Mouse (Mus musculus) midbrain, embryonic 12.5 days (tissue): ENCODE measurements around the gene Wfdc2. TPM values are rescaled to one million over a fixed set of nuclear protein-coding genes. Genes with fewer than 3 reads are reported as not detected.
A peak's percentile ranks its signal among the peaks of the same experiment; 100 is the strongest.
"Not testable (repeated sequence)": the region's sequence is repeated elsewhere in the genome, so short reads cannot be mapped to it uniquely, and the experiment has no call there.

Experiments
- ATAC-seq: fragments of 200-750 bp; cut with Nextera tagmentation; 2 replicates; pipeline ENCODE4 v1.8.0; 2017; ENCODE audit warnings: low read depth, moderate TSS enrichment, moderate library complexity; ENCODE audit not compliant: low FRiP score
- H3K27ac ChIP-seq: fragments of 300-500 bp; sonication (generic); replicated peaks from 2 replicates; pipeline ENCODE4 v1.5.1; 2016; ENCODE audit warnings: mild to moderate bottlenecking
- H3K27me3 ChIP-seq: fragments of 300-500 bp; sonication (generic); 2 replicates; pipeline ENCODE4 v1.6.1; 2016; ENCODE audit warnings: mild to moderate bottlenecking
- H3K36me3 ChIP-seq: fragments of 300-500 bp; sonication (generic); 2 replicates; pipeline ENCODE4 v1.6.1; 2016
- H3K4me1 ChIP-seq: fragments of 300-500 bp; sonication (generic); 2 replicates; pipeline ENCODE4 v1.6.1; 2016
- H3K4me2 ChIP-seq: fragments of 300-500 bp; sonication (generic); replicated peaks from 2 replicates; pipeline ENCODE4 v1.6.1; 2016; ENCODE audit warnings: mild to moderate bottlenecking, moderate library complexity
- H3K4me3 ChIP-seq: fragments of 300-500 bp; sonication (generic); 2 replicates; pipeline ENCODE4 v1.5.1; 2016; ENCODE audit warnings: mild to moderate bottlenecking
- H3K9ac ChIP-seq: fragments of 300-500 bp; sonication (generic); replicated peaks from 2 replicates; pipeline ENCODE4 v1.6.1; 2016; ENCODE audit warnings: mild to moderate bottlenecking, moderate library complexity
- H3K9me3 ChIP-seq: fragments of 300-500 bp; sonication (generic); 2 replicates; pipeline ENCODE4 v1.6.1; 2016; ENCODE audit warnings: mild to moderate bottlenecking
- WGBS: fragments of 180-500 bp; shearing (Covaris S2); methylation state at CpG from one replicate; pipeline ENCODE4 v1.1.7; 2016; 5-methylcytosine and 5-hydroxymethylcytosine counted together
- polyA plus RNA-seq: library from polyadenylated mRNA; unstranded; fragments of >200 nt; fragmentation: Nextera tagmentation; extraction: Ambion mirVana; gene quantifications from 2 replicates; pipeline ENCODE4 v1.2.1, GENCODE M21; 2016

Gene Wfdc2
- polyA plus RNA-seq, 1 experiment from 2014 or later: 15.3 TPM

DNA sequence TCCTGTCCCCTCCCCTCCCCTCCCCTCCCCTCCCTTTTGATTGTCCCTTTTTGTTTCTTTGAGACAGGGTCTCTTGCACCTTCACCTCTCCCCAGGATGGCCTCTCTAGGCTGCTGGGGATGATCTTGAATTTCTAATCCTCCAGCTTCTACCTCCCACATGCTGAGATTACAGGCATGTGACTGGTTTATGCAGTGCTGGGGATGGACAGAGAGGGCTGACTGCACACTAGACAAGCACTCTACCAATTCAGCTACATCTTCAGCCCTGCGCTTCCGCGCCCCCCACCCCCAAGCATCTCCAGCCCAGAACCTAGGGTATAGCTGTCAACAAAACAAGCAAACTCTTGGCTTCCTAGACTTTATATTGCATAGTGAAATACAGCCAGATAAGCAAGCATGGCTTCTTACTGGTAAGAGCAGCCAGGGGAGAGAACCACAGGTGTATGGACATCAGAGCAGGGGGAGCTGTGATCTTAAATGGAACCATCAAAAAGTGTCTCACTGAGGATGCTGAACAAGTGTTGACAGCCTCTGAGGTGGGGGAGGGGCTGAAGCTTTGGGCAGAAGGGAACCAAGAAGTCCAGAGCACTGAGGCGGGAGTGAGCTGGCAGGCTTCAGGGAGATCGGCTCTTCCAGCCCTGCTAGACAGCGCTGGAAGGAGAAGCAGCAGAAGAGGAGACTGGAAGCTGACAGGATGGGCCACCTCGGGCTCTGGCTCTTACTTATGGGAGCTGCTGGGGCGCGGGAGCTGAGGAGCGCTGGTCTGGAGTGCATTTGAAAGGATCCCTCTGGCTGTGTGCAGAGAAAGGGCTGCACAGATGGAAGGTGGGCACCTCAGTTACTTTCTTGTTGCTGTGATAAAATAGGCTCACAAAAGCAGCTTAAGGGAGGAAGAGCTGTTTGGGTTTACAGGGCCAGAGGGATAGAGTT, 12.0 kb upstream of the Wfdc2 start:
- H3K4me2 ChIP-seq: peak overlapping the region; percentile 23
- H3K9ac ChIP-seq: 0 out of 2 replicates have a peak overlapping the region, but pooled peaks have one; percentile 3
- H3K27ac ChIP-seq: no peak overlapping the region
- no peak overlapping the region for H3K4me3 ChIP-seq
- peaks cover 10% of the 10 kb centered on the region for H3K4me1 ChIP-seq
- H3K36me3 ChIP-seq: no peaks in the 10 kb centered on the region
- 0 out of 2 replicates have a peak, but pooled peaks cover 6% of the 10 kb centered on the region for H3K27me3 ChIP-seq
- no peak for ATAC-seq
- H3K9me3 ChIP-seq: no peaks in the 10 kb centered on the region
- 13% methylated on average over 10 of the region's 10 CpGs for WGBS

DNA sequence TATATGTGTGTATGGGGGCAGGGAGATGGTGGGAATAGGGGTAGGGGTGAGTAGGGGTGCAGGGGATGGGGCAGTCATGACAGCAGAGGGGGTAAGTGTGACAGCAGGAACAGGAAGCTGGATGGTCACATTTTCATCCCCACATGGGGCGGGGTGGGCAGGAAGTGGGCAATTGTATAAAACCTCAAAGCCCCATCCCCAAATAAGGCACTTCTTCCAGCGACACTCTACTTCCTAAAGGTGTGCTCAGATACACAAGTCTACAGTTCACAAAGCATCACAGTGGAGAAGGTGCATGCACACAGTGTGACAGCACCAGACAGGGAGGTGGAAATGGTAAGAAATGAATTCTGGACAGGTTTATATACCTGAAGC, 11.3 kb upstream of the Wfdc2 start:
- 85% methylated on average over 2 of the region's 2 CpGs for WGBS
- Histone ChIP-seq H3K4me3 (no peak overlapping the region), H3K4me1 (peaks cover 10% of the 10 kb centered on the region), H3K27ac (no peak overlapping the region), H3K27me3 (0 out of 2 replicates have a peak, but pooled peaks cover 6% of the 10 kb centered on the region), H3K4me2 (no peak overlapping the region), H3K9ac (0 out of 2 replicates have a peak overlapping the region, but pooled peaks have one; percentile 3), H3K9me3 (no peaks in the 10 kb centered on the region), H3K36me3 (no peaks in the 10 kb centered on the region)
- ATAC-seq: no peak

DNA sequence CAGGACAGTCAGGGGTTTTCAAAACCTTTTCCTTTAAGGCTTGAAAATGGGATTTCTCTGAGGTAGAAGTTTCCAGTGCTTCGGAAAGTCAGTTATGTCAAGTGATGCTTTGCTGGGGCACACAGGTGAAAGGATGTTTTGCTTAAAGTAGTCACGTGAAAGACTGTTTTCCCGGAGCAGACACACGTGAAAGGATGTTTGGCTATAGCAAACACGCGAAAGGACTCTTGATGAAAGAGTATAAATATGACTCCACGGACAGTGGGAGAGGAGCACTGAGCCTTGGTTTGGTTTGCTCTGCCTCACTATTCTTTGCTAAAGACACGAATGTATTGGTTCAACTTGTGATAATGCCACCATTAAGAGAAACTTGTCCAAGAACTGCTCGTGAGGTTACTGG, 10.7 kb upstream of the Wfdc2 start:
- H3K4me3 ChIP-seq: no peak overlapping the region
- no peaks in the 10 kb centered on the region for H3K36me3 ChIP-seq
- 91% methylated on average over 9 of the region's 9 CpGs for WGBS
- H3K27ac ChIP-seq: no peak overlapping the region
- peaks cover 10% of the 10 kb centered on the region for H3K4me1 ChIP-seq
- H3K9ac ChIP-seq: no peak overlapping the region
- ATAC-seq: no peak
- H3K4me2 ChIP-seq: no peak overlapping the region
- H3K9me3 ChIP-seq: no peaks in the 10 kb centered on the region
- H3K27me3 ChIP-seq: 0 out of 2 replicates have a peak, but pooled peaks cover 6% of the 10 kb centered on the region

DNA sequence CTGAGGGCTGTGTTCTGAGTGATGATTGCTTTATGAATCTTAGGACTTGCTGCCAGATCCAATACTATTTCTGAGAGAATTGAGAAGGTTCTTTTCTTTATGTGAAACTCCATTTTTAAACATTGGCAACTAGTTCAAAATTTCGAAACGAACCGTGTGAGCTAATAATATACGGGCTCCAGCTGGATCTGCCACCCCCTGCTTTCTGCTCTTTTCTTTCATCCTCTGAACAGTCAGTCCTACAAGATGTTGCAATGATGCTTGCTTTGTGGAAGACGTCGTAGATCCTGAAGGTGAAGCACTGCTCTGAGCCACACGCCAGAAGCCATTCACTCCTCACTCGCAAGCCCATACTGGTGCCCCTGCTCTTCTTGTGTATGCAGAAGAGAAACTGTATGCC, 3.8 kb upstream of the Wfdc2 start:
- H3K27me3 ChIP-seq: peaks cover 28% of the 10 kb centered on the region
- no peak overlapping the region for H3K4me3 ChIP-seq
- H3K9ac ChIP-seq: no peak overlapping the region
- peaks cover 12% of the 10 kb centered on the region for H3K4me1 ChIP-seq
- WGBS: 86% methylated on average over 8 of the region's 8 CpGs
- no peak overlapping the region for H3K27ac ChIP-seq
- no peak overlapping the region for H3K4me2 ChIP-seq
- H3K9me3 ChIP-seq: no peaks in the 10 kb centered on the region
- ATAC-seq: no peak
- H3K36me3 ChIP-seq: no peaks in the 10 kb centered on the region

DNA sequence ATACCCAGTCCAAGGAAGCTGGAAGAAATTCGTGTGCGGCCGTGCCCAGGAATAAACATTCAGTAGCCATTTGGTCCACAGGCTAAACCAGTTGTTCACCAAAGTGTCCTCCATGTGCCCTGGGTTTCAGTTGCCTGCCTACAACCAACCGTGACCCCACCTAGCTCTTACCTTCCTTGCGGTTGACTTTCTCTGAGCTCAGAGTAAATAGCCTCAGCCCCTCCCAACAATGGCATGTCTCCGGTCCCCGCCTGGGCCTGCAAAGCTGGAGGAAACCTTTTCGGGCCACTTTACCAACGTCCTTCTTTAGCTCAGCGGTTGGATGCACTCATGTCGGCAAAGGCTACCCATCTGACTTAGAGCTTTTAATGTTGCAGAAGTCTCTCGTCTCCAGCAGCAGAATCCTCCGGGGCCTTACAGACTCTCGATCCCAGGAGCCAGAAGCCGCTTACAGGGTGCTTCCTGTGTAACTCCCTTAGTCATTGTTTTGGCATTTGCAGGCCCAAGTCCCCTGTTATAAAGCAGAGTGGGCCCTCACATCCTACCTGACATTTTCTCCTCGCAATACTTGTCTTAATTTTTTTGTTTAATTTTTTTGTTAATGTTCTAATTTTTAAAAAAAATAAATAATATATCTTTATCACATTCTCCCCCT, 3.1 kb upstream of the Wfdc2 start:
- H3K4me1 ChIP-seq: peaks cover 15% of the 10 kb centered on the region
- 50% methylated on average over 16 of the region's 16 CpGs for WGBS

DNA sequence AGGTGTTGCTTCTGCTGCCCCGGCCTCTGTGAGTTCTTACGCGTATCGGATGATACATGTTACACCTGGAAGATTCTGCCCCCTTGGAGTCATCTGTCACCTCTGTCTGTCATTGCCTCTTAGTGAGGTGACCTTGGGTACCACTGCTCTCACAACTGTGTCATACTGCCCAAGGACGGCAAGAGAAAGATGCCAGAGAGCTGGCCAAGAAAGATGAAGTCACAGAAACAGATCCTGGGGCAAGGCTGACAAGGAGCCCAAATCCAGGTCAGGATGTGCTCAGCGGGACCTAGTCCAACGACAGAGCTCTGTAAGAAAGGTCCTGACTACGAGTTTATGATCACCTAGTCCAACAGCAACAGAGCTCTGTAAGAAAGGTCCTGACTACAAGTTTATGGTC, 2.1 kb upstream of the Wfdc2 start:
- Histone ChIP-seq H3K4me1 (peaks cover 15% of the 10 kb centered on the region), H3K9ac (no peak overlapping the region), H3K27ac (no peak overlapping the region), H3K27me3 (peaks cover 42% of the 10 kb centered on the region), H3K4me3 (no peak overlapping the region), H3K36me3 (no peaks in the 10 kb centered on the region), H3K9me3 (no peaks in the 10 kb centered on the region), H3K4me2 (no peak overlapping the region)
- ATAC-seq: no peak
- 91% methylated on average over 8 of the region's 8 CpGs for WGBS

More for the DNA sequence above, 3.1 kb upstream of the Wfdc2 start:
- Histone ChIP-seq H3K36me3 (no peaks in the 10 kb centered on the region), H3K27me3 (peaks cover 33% of the 10 kb centered on the region), H3K27ac (no peak overlapping the region), H3K4me3 (no peak overlapping the region), H3K9me3 (no peaks in the 10 kb centered on the region), H3K9ac (no peak overlapping the region), H3K4me2 (no peak overlapping the region)
- no peak for ATAC-seq

DNA sequence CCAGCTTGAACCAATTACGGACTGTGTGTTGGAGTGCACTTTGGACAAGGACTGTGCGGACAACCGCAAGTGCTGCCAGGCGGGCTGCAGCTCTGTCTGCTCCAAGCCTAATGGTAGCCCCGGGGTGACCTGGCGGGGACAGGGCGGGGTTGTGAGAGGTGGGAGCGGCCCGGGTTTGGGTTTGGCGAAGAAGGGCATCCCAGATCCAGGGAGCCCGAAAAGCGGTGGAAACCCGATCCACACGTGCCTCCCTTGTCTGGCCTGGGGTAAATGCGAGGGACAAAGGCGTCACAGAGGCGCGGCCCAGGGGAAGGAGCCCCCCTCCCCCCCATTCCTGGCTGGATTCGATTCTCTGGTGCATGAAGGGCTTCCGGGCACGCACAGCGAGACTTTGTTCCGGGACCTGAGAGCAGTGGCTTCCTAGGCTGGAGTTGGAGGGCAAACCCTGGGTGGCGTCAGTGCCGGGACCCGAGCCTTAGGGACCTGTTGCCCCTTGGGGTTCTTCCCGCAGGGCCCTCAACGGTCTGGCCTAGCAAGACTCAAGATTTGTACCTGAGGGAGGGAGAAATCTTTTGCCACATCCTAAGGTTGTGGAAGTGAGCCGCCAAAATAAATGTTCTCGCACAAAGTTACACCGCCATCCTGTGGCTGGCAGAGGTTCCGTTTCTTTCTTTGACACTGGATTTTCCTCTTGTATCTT, 1.3 kb downstream of the Wfdc2 start:
- Histone ChIP-seq H3K4me3 (peak overlapping the region; percentile 44), H3K27me3 (peaks cover 42% of the 10 kb centered on the region), H3K36me3 (no peaks in the 10 kb centered on the region), H3K4me2 (peak overlapping the region; percentile 88), H3K9ac (peak overlapping the region; percentile 65), H3K27ac (no peak overlapping the region), H3K9me3 (no peaks in the 10 kb centered on the region), H3K4me1 (peaks cover 15% of the 10 kb centered on the region)
- under 1% methylated on average over 31 of the region's 32 CpGs for WGBS
- peak; percentile 75 for ATAC-seq

DNA sequence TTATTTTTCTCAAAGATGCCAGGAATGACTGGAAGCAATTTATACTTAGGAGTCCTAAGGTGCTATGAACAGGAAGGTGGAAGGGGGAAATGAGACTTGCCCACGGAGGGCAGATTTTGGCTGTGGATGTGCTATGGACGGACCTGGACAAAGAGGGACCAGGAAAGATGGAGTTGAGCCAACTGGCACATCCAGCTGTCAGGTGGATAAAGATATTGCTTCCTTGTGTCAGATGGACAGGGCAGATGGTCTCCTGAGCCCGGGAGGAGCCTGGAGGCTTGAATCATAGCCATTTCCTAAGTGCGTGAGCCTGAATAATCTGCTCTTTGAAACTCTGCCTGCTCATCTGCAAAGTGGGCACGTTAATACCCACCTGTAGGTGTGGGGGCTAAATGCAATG, 2.1 kb downstream of the Wfdc2 start:
- H3K4me1 ChIP-seq: peaks cover 15% of the 10 kb centered on the region
- H3K9me3 ChIP-seq: no peaks in the 10 kb centered on the region
- no peak overlapping the region for H3K27ac ChIP-seq
- H3K9ac ChIP-seq: no peak overlapping the region
- H3K4me2 ChIP-seq: no peak overlapping the region
- H3K4me3 ChIP-seq: no peak overlapping the region
- 77% methylated on average over 5 of the region's 5 CpGs for WGBS
- H3K36me3 ChIP-seq: no peaks in the 10 kb centered on the region
- H3K27me3 ChIP-seq: peaks cover 42% of the 10 kb centered on the region
- no peak for ATAC-seq

DNA sequence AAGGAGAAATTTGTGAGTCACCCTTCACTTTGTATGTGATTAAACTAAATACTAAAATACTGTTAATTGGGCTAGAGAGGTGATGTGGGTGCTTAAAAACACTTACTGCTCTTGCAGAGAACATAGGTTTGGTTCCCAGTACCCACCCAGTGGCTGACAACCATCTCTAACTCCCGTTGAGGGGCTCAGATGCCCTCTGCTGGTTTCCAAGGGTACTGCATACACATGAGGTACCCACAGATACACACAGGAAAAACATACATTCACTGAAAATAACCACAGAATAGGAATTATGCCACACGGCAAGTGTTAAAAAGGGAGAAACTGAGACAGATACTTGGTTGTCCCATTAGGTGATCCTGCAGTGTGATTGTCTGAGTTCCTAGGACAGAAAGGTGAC, 4.8 kb downstream of the Wfdc2 start:
- no peaks in the 10 kb centered on the region for H3K36me3 ChIP-seq
- WGBS: 83% methylated on average over 2 of the region's 2 CpGs

DNA sequence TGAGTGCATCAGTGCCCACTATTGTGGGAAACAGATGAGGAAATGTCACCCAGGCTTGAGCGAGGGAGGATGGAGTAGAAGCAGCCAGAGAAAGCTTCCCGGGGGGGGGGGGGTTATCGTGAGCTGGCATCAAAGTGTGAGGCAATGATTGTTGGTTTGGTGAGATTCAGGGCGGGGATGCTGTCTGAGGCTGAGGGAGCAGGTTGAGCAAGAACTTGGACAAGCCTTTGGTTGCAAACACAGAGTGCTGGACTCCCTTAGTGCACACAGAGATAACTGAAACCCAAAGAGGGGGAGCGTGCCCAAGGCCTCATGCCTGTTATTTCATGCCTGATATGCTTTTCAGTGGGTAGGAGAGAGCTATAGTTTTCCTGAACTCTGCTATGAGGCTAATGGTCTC, 5.2 kb downstream of the Wfdc2 start:
- 88% methylated on average over 5 of the region's 5 CpGs for WGBS
- Histone ChIP-seq H3K36me3 (no peaks in the 10 kb centered on the region), H3K27me3 (peaks cover 24% of the 10 kb centered on the region), H3K4me1 (peaks cover 11% of the 10 kb centered on the region), H3K9me3 (no peaks in the 10 kb centered on the region), H3K27ac (no peak overlapping the region), H3K4me2 (no peak overlapping the region), H3K4me3 (no peak overlapping the region), H3K9ac (no peak overlapping the region)
- no peak for ATAC-seq

More for the DNA sequence above, 4.8 kb downstream of the Wfdc2 start:
- peaks cover 15% of the 10 kb centered on the region for H3K4me1 ChIP-seq
- H3K27me3 ChIP-seq: peaks cover 29% of the 10 kb centered on the region
- no peak for ATAC-seq
- H3K27ac ChIP-seq: no peak overlapping the region
- H3K4me3 ChIP-seq: no peak overlapping the region
- H3K9me3 ChIP-seq: no peaks in the 10 kb centered on the region
- H3K9ac ChIP-seq: no peak overlapping the region
- no peak overlapping the region for H3K4me2 ChIP-seq

DNA sequence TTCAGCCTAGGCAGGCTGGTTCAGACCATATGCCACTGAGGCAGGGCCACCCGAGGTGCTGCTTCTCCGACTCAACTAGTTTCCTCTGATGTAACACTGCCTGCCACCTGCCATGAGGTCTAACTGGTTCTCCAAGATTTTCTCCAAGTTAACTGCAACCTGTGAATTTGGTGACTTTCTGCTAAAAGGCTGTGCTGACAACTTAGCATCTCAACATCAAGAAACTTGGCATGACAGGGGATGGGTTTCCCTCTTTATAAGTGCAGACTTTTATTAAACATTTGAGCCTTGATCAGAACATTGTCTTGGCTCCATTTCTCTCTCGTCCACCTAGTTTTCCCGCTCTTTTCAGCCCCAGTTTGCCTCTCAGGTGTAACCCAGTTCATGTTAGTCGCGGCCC, 11.1 kb downstream of the Wfdc2 start, which contains the start of gene Spint3:
Gene Spint3 (minus strand): TSS at position 101 of the 400 bp plus-strand sequence.
- H3K27me3 ChIP-seq, H3K4me3 ChIP-seq, H3K36me3 ChIP-seq, H3K27ac ChIP-seq, H3K9ac ChIP-seq, H3K4me2 ChIP-seq, H3K4me1 ChIP-seq, ATAC-seq, H3K9me3 ChIP-seq: not testable (repeated sequence)
- WGBS: 81% methylated on average over 6 of the region's 6 CpGs
